Mouse (Mus musculus): ENCODE data around the gene Map3k4.
"Not testable (repeated sequence)": the region's sequence is repeated elsewhere in the genome, so short reads cannot be mapped to it uniquely, and the experiment has no call there.

Map3k4 gene

DNA sequence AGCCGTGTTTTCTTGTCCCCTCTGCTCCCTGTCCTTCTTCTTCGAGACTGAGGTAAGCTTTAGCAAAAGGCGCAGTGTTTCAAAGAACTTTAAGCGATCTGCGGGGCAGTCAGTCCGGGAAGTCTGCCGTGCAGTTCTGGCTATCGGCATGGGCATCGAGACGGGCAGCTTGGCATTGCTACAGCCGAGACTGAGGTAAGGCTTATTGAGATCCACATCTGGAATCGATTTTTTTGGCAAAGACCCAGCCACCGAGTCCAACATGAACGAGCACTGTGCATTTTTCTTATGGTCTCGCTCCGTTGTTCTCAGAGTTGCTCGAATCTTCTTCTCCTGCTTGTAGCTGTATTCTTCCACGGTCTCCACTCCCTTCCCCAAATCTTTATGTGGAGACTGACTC is 46.8 kb downstream of the Map3k4 start:
- DNase-seq (ENCODE audit: low spot score), result no peak

DNA sequence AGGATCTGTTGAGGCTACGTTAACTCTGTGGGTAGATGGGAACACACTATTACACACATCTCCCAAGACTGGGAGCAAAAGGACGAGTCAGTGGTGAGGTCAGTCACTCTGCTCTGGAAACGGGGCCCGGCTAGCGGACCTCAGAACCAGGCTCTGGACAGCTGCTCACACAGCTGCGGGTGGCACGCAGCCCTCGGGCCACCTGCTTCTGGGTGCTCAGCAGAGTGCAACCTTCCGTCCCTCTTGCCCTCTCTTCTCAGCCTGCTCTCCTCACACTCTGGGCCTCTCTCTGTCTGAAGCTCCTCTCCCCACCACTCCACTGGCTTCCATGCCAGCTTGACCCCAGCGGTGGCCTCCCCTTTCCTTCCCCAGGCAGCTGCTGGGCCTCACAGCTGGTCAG is 50.1 kb downstream of the Map3k4 start:
- no peak for DNase-seq (ENCODE audit: low spot score)

DNA sequence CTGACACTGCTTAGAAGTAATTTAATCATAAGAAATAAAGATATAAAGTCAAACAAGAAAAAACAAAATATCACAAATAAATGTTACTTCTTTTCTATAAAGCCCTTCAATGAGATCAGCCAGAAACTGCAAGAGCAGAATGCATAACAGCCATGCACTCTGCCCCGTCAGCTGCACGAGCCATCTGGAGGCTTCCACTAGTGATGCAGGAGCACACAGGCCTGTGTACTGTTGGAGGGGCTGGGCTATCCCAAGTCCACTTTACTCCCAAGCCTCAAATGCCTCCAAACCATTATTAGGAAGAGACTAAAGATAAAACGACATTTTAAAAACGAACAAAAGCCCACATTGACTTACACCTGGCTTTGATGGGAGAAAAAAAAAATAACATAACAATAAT is 50.5 kb downstream of the Map3k4 start:
- DNase-seq (ENCODE audit: low spot score), result no peak

DNA sequence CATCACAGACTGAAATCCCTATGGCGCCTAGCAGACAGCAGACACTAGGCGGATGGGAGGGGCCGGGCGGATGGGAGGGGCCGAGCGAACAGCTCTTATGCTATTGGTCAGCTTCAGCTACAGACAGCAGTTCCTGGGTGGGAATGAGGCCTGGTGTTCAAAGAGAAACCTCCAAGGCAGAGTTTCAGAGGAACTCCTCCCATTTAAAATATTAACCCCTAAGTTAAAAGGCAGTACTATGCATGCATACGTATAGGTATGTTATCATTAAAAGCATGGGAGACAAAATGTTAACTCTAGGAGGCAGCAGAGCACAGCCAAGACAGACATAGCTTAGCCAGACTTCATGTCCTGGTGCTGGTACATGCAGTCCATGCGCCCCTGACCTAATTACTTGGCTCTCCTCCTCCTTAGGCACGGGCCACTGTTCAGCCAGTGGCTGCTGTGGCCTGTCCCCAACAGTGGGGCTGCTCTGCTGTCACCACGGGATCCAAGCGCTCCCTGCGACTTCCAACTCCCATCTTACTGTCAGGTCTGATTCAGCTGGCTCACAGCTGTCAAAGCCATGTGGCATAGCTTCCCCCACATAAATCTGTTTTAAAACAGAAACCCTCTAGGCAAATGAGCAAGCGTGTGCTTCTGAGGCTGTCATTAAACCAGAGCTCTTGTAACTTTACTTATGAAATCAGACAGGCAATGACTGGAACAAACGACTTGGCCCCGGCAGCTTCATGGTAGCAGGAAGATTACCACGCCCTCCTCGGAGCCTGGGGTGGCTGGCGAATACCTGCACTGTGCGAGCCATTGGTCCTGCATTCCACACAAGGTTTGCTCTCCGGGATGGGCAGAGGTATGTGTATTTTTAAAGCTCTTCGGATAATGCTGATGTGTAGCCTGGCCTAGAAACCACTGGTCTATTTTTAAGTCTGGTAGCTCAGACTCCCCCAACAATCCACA is 52.3 kb downstream of the Map3k4 start:
- DNase-seq (ENCODE audit: low spot score), result peak; percentile 53

DNA sequence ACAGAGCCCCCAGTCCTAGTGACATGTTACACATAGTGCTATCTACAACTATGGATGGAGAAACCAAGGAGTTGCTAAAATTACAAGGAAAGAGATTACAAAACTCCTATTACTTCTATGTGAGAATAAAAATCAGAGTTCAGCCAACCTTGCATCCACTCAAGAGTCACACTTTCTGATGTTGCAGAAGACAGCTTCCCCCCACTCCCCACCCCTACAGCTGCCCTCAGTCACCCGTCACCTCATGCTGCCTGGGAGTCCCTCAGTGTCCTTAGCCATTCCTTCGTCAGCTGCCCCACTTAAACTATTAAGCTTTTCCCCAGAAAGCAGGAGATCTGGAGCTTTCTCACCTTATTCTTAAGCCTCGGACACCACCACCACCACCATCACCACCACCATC is 54.3 kb downstream of the Map3k4 start:
- DNase-seq (ENCODE audit: low spot score), result no peak

DNA sequence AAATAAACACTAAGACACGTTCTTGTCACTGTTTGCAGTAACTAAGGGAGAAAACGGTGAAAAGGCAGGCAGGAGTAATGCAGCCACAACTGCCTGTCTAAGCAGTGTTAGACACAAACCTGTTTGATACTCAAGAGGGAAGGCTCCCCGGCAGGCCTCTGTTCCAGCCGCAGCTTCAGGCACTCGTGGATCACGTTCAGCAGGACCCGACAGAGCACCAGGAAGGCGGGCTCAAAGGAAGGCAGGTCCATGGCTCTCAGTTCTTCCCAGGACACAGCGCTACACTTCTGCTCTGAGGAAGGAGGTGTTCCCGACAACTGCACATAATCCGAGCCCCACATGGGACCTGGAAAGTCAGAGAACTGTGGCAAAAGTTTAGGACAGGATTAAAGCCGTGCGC is 54.8 kb downstream of the Map3k4 start:
- no peak for DNase-seq (ENCODE audit: low spot score)

DNA sequence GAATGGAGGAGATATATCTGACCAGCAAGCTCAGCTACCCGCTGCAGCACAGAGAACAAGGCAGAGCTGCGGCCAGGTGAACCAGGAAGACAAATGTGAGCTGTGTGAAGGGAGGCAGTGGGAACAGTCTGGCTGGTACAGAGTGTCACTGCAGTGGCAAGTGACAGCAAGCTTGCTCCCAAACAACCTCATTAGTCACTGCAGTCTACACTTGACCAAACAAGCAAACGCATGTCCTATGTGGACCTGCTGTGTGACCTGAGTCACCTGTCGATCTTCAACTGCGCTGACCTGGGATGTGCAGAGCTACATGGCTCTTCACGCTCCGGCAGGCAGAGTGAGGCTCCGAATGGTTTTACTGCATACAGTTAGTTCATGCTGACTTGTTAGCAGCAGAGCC is 55.7 kb downstream of the Map3k4 start:
- DNase-seq (ENCODE audit: low spot score), result peak; percentile 68

DNA sequence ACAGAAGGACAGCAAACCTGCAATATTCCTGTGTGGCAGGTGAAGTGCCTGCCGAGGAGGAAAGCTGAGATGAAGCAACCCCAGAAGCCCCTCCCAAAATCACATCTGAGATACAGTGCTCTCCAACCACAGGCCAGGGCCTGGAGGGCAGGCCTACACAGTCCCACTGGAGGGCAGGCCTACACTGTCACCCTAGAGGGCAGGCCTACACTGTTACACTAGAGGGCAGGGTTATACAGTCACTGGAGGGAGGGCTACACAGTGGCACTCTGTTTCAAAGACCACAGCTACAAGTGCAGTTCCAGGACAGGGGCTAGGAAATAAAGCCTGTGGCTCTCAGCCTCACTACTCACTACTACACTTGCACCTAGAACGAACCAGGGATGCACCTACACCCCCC is 56.7 kb downstream of the Map3k4 start:
- peak; percentile 18 for DNase-seq (ENCODE audit: low spot score)

DNA sequence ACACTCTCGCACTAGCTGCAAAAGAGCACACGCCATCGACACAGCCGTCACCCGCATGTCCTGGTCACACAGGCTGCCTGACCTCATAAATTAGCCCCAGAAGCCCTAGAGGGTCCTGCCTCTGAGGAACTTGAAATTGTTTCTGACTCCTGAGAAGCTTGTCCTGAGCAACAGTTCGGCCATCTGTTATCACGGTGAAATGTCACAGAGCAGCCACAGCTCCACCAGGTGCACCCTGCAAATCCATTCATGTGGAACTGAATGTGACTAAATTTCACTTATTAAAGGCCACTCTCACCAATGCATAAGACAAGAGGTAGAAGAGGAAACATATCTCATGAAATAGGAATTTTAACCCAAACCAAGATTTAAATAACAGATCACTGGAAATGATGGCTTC is 57.2 kb downstream of the Map3k4 start:
- no peak for DNase-seq (ENCODE audit: low spot score)

DNA sequence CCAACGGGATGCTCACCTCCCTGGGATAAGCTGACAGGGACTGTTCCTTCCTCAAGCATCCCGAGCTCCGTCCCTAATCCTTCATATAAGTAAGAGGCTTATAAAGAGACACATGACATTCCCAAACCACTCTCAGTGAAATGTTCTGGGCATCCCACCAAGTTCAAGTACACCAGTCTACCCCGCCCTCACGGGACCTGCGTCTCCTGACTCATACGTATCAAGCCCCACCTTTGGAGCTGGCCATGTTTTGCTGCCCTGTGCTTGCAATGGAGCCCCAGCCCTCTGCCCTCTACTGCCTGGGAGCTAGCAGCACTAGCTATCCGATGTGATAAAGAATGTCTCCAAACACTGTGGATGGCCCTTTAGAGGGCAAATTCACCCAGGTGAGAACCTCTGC is 58.6 kb downstream of the Map3k4 start:
- no peak for DNase-seq (ENCODE audit: low spot score)

DNA sequence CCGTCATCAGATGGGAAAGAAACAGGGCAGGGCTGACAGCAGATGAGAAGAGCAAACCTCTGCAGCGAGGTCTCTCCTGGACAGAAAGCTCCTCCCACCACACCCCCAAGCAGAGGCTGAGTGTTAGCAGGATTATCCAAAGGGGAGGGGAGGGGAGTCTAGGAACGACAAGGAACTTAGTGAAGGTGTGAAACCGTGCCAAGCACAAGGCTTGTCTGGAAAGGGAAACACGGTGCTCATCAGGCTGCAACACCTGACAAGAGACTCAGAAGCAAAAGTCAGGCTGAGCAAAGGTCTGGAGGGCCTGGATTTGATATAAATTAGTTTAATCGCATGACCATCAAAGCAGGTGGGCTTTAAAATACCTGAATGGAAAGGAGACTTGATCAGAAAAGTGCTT is 60.1 kb downstream of the Map3k4 start:
- DNase-seq (ENCODE audit: low spot score), result no peak

DNA sequence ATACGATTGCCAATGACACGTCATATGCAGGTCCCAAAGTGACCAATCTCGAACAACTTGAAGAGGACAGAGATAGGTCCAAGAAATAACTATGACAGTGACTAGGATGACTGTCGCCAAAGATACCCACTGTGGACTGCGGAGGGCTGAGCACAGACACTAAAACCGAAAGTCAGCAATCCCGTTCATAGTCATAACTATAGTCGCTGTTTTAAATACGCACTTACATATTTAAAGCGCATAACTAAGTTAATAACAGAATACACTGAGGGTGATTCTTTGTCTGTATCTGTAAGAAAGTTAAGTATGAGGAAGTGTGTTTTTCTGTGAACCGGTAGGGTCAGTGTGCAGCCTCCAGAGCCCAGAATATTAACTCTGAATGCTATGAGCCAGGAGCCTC is 62.5 kb downstream of the Map3k4 start:
- DNase-seq (ENCODE audit: low spot score), result no peak

DNA sequence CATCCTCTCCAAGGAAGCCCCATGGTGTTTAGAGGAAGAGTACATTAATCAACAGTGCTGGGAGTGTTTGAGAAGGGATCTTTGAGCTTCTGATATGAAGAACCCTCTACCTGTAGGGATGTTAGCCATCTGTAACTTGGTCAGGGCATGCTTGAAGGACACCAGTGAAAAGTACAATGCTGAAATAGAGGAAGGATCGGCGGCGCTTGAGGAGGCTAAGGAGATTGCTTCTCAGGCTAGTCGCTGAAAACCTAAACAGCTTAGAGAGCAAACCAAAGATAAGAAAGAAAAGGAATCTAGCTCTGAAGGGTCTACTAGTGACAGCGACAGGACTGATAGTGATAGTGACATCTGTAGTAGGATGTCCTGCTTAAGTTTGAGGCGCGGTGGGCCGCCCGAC is 68.0 kb downstream of the Map3k4 start:
- DNase-seq (ENCODE audit: low spot score), result no peak

DNA sequence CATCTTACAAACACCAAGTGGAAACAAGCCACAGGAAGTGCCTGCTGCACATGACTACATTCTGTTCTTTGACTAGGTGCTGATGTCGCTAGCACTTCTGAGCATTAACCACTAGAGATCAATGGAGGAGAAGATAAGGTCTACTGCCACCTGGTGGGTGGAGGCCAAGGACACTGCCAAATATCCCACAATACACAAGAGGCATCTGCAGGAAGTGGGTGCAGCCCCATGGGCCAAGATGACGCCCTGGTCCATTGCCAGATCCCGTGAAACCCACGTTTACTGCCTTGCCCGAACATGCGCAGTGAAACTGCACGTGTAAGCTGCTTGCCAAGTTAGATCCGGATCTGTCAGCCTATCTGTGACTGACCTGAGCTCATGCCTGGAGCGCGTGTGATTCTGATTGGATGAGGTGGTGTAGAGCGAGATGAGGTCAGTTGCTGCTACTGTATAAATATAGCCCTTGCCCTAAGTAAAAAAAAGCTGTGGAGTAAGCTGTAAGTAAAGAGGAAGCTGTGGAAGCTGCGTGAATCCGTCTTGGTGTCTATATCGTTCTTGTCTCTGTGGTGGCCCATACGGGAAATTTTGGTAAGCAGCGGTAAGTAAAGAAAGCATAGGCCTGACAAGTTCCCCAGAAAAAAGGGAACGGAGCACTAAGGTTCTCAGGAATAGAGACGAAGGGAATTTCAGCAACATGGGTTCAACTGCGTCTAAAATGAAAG is 68.7 kb downstream of the Map3k4 start:
- DNase-seq (ENCODE audit: low spot score), result no peak

DNA sequence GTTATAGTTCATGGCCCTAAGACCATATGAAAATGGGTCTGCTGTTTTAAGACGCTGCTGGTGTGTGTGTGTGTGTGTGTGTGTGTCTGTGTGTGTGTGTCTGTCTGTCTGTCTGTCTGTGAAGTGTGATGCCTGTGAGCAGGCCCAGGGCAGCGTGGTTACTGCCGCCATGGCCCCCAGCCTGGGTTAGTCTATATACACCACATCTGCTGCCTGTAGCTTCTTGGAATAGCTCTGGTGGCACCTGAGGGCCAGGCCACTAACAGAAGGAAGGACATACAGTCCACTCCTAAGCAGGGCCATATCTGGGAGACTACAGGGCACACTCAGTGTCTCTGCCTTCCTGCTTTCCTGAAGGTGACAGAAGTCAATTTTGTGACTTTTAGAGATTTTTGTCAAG is 77.9 kb downstream of the Map3k4 start:
- no peak for DNase-seq (ENCODE audit: low spot score)

DNA sequence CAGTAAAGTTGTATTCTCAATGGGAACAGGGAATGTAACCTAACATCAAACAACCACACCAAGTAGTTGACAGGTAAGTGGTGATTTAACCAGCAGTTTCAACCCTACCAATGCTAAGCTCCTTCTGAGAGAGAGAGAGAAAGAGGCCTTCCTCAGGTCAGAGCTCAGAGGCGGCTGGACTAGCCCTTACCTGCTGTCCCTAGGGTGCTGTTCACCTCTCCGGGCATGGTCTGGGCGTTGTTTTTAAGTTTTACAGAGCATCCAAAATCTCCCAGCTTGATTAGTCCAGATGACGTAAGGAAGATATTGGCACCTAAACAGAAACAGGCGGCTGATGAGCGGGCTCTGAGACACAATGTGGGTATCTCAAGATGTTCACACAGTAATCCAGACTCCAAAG is 85.9 kb downstream of the Map3k4 start:
- no peak for DNase-seq (ENCODE audit: low spot score)

DNA sequence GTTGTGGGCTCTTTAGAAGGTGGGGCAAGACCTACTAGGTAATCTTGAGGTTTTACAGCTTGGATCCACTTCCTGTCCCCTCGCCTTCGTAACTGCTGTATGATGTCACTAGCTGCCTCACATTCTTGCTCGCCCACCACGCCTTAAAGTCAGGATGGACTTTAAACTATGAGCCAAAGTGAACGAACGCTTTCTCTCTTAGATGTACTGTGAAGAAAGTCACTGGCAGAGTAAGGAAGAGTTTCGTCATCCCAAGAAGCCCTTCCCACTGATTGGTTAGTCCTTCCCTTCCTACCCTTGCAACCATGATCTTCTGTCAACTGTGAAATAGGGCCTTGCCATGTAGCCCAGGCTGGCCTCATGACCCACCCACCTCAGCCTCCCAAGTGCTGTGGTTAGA is 87.5 kb downstream of the Map3k4 start:
- no peak for DNase-seq (ENCODE audit: low spot score)

DNA sequence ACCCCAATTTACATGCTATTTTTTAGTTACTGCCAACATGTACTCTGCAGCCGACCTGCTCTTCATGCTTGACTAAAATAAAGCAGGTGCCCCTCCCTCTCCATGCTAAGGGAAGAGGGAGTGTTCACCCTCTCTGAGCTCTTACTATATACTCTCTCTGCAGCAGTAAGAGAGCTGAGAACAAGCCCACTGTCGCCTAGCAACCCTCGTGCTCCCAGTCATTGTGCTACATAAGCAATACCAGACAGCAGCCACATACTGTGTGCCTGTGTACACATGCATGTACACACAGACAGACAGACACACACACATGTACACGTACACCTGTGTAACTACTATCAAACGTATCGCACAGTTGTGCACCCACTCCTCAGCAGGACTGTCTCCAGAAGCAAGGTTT is 88.4 kb downstream of the Map3k4 start:
- no peak for DNase-seq (ENCODE audit: low spot score)

DNA sequence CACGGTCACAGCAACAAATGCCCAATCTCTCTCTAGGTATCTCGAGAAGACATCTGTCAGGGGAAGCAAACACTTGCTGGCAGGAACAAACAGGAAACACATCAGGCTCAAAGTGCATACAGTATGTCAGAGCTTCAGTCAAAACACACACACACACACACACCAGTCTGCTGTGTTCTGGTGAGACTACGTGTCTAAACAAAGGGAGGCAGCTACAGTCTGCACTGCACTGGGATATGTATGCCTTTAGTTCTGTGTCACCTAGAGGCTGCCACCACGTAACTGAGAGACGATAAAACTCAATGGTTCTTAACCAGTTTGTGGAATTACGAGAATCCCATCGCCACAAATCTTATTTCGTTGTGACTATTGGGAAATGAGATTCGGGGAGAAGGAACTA is 88.8 kb downstream of the Map3k4 start:
- DNase-seq (ENCODE audit: low spot score), result no peak

DNA sequence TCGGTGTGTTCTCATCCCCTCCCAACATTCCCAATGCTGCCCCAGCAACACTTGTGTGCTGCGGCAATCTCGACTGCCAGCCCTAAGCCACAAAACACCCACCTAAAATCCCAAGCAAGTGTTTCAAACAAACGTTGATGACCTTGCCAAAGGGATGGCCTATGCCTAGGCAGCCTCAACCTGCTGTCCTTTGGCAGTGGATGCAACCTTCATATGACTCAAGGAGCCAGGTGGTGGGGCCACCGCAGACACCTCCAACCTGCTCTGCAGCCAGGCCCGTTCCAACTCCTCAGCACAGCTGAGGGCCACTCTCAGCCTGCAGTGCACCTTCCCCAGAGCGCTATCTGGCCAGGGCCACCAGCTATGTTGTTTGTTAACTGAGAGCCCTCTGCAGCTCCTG is 90.1 kb downstream of the Map3k4 start:
- DNase-seq (ENCODE audit: low spot score), result no peak

DNA sequence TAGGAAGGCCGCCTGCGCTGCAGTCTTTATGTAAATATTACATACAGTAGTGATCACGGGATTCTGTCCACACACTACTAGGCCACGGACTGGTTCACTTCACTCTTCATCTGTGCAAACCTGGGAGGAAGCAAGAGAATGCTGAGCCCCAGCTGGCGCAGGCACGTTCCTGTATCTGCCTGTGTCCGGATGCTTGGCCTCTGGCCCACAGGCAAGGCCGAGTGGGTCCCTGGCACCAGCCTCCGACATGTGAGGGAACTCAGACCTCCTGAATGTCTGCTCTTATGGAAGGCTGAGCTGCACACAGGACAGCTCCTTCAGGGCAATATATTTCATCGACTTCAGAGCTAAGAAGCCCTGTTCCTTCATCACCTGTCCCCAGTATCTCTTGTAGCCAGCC is 90.6 kb downstream of the Map3k4 start:
- DNase-seq (ENCODE audit: low spot score), result no peak

DNA sequence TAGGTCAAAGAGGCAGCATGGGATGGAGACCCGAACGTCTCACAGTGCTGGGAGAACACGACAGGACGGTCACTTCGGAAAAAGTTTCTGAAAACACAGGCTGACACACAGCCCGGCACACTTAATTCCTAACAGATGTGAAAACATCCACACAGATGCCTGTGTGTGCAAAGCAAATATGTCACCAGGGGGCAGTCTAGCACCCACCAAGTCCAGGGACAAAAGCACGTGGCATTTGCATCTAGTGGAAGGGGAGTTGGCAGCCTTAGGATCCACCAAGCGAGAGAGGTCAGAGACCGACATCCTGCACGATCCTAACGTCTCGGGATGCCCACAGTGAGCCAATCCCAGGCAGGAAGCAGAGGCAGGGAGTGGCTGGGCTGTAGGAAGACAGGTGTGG is 92.0 kb downstream of the Map3k4 start:
- DNase-seq (ENCODE audit: low spot score), result peak; percentile 48

DNA sequence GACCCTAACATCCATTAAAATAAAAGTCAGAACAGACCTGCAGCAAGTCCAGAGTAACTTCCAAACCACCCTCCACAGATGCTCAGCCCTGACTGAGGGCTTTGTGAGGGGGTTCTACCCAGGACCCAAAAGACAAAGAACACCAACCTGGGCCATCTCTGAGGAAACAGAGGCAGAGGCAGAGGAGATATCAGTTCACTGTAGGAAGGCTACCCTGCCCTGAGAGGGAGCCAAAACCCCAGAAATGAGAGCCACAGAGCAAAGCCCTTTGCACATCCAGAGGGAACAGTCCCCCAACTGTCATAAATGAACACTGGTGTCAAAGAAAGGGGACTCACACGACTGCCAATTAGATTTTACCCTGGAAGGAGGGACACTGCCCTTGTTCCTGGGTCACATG is 93.4 kb downstream of the Map3k4 start:
- no peak for DNase-seq (ENCODE audit: low spot score)

DNA sequence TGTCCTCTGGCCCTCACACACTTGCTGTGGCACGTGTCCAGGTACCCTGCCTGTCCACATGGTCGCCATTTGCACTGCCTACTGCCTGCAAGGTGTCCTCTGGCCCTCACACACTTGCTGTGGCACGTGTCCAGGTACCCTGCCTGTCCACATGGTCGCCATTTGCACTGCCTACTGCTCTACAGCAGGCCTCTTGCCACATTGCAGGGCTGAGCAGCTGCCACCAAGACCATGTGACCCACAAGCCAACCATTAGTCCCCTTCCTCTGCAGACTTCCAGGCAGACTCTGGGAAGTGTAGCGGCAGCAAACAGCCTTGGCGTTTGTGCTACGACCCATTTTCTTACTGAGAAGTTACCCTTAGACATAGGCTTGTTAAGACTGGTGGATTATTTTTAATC is 94.0 kb downstream of the Map3k4 start:
- not testable (repeated sequence) for DNase-seq (ENCODE audit: low spot score)

Data from urinary bladder, postnatal 14 days (tissue).